Comparison of ENCODE assay signal across 21 mouse cellular contexts in genomic region chr10:39158306-39158705, GRCm38 (mm10). TPM values are rescaled to one million over a fixed set of nuclear protein-coding genes. Genes with fewer than 3 reads are reported as not detected.
DNase-seq lines count a peak whose midpoint lies in the region; ATAC-seq and TF ChIP-seq lines count a peak whose summit lies in the region.
"Had no signal": no experiment of that assay in that cellular context is flagged by ENCODE, and none has a peak within 500 bp of the region (broad histone marks: within the 10 kb centered on the region; RNA-seq: fewer than 3 reads in every experiment).

No protein-coding gene starts in this region.

- H3K4me3 ChIP-seq in heart, embryonic 12.5 days: no peak overlapping the region
- H3K4me3 ChIP-seq in lung, embryonic 15.5 days: no peak overlapping the region
- peak overlapping the region; percentile 23; the same call in 1 of the 2 replicates for H3K4me3 ChIP-seq in E14TG2a.4 (replicated peaks; ENCODE audit: low read length)
- H3K4me3 ChIP-seq: embryonic facial prominence, embryonic 12.5 days; erythroblast, embryonic 14.5 days; hindbrain, embryonic 10.5 days; limb, embryonic 13.5 days; neural tube, embryonic 12.5 days had no signal

- H3K9me3 ChIP-seq in heart, embryonic 12.5 days (replicated peaks): no peaks in the 10 kb centered on the region
- no peaks in the 10 kb centered on the region for H3K9me3 ChIP-seq in lung, embryonic 15.5 days
- H3K9me3 ChIP-seq in E14TG2a.4 (ENCODE audit: low read length): no peaks in the 10 kb centered on the region
- H3K9me3 ChIP-seq: embryonic facial prominence, embryonic 12.5 days; hindbrain, embryonic 10.5 days; limb, embryonic 13.5 days; neural tube, embryonic 12.5 days had no signal

- H3K27ac ChIP-seq in heart, embryonic 12.5 days (ENCODE audit: poor library complexity, severe bottlenecking): no peak overlapping the region
- H3K27ac ChIP-seq in lung, embryonic 15.5 days: no peak overlapping the region
- H3K27ac ChIP-seq: embryonic facial prominence, embryonic 12.5 days; hindbrain, embryonic 10.5 days; limb, embryonic 13.5 days; neural tube, embryonic 12.5 days had no signal

- peak; percentile 80 for DNase-seq in heart, adult 11 months
- DNase-seq in lung, adult 18-20 months: no peak
- no peak for DNase-seq in cerebellum, adult 11 months
- DNase-seq: adrenal gland, adult 8-10 months; cerebellum, adult 9-11 months; gastrocnemius, postnatal 25 days; kidney, adult 9 months; lung, adult 2 months; lung, postnatal 36 days had no signal

- WGBS in heart, embryonic 12.5 days: 48% methylated on average over 12 of the region's 12 CpGs
- WGBS in lung, embryonic 15.5 days: 53% methylated on average over 12 of the region's 12 CpGs

- H3K4me2 ChIP-seq in heart, embryonic 12.5 days: no peak overlapping the region
- H3K4me2 ChIP-seq in lung, embryonic 15.5 days: no peak overlapping the region
- H3K4me2 ChIP-seq: embryonic facial prominence, embryonic 12.5 days; limb, embryonic 13.5 days; midbrain, embryonic 11.5 days; neural tube, embryonic 12.5 days had no signal

- no peak for ATAC-seq in heart, embryonic 12.5 days (ENCODE audit: insufficient number of reproducible peaks, low FRiP score)
- 0 out of 2 replicates have a peak, but pooled peaks have one; percentile 43 for ATAC-seq in lung, embryonic 15.5 days (ENCODE audit: borderline replicate concordance, extremely low read depth, low FRiP score, low TSS enrichment)
- peak; percentile 32; the same call in 1 of the 2 replicates for ATAC-seq in megakaryocyte progenitor cell, adult 5-6 weeks (replicated peaks; ENCODE audit: poor library complexity)
- ATAC-seq: forebrain, embryonic 14.5 days had no signal

- H3K36me3 ChIP-seq in heart, embryonic 12.5 days: no peaks in the 10 kb centered on the region
- H3K36me3 ChIP-seq in lung, embryonic 15.5 days: no peaks in the 10 kb centered on the region
- no peaks in the 10 kb centered on the region for H3K36me3 ChIP-seq in E14TG2a.4 (ENCODE audit: insufficient read depth, low read length)
- H3K36me3 ChIP-seq: embryonic facial prominence, embryonic 12.5 days; neural tube, embryonic 12.5 days had no signal

- H3K9ac ChIP-seq in heart, embryonic 12.5 days: no peak overlapping the region
- no peak overlapping the region for H3K9ac ChIP-seq in lung, embryonic 15.5 days
- H3K9ac ChIP-seq: embryonic facial prominence, embryonic 12.5 days; limb, embryonic 13.5 days; neural tube, embryonic 12.5 days had no signal

- H3K4me1 ChIP-seq in heart, embryonic 12.5 days (replicated peaks): 0 out of 2 replicates have a peak, but pooled peaks cover 3% of the 10 kb centered on the region
- H3K4me1 ChIP-seq in lung, embryonic 15.5 days: peaks cover 8% of the 10 kb centered on the region
- peaks cover 34% of the 10 kb centered on the region for H3K4me1 ChIP-seq in E14TG2a.4 (replicated peaks; ENCODE audit: low read depth, low read length)
- H3K4me1 ChIP-seq: neural tube, embryonic 12.5 days had no signal

- no peaks in the 10 kb centered on the region for H3K27me3 ChIP-seq in heart, embryonic 12.5 days (replicated peaks)
- no peaks in the 10 kb centered on the region for H3K27me3 ChIP-seq in lung, embryonic 15.5 days
- no peaks in the 10 kb centered on the region for H3K27me3 ChIP-seq in E14TG2a.4 (ENCODE audit: insufficient read depth, low read length)
- H3K27me3 ChIP-seq: embryonic facial prominence, embryonic 12.5 days; limb, embryonic 13.5 days; neural tube, embryonic 12.5 days had no signal

- peak; percentile 35 for TF ChIP-seq CTCF in E14TG2a.4 (conservative IDR thresholded peaks at IDR 0.05; ENCODE audit: low read length)

RNA-seq across cellular contexts. Expression of gene Ccn6, which starts 5.3 kb away (rescaled TPM):
- polyA plus RNA-seq in heart, embryonic 12.5 days (2016; fragmentation: Nextera tagmentation; extraction: Ambion mirVana): not detected in 2 replicates
- polyA plus RNA-seq in lung, embryonic 15.5 days (2015; fragmentation: Nextera tagmentation; extraction: Ambion mirVana): 0.21 and 0.40 TPM in 2 replicates
- not detected in 2 replicates for total RNA-seq in megakaryocyte progenitor cell, adult 5-6 weeks (2015)
- total RNA-seq in megakaryocyte progenitor cell, adult 5-6 weeks (2017): not detected in 2 replicates
- total RNA-seq: gastrocnemius, postnatal 25 days had no signal
- polyA plus RNA-seq: erythroblast, embryonic 14.5 days; heart, postnatal 0 days had no signal

RNA-seq across cellular contexts. Expression of gene Tube1, which starts 24.5 kb away (rescaled TPM):
- 11.0 and 13.5 TPM in 2 replicates for polyA plus RNA-seq in heart, embryonic 12.5 days (2016; fragmentation: Nextera tagmentation; extraction: Ambion mirVana)
- 18.8 and 20.2 TPM in 2 replicates for polyA plus RNA-seq in lung, embryonic 15.5 days (2015; fragmentation: Nextera tagmentation; extraction: Ambion mirVana)
- 10.8 and 15.2 TPM in 2 replicates for total RNA-seq in megakaryocyte progenitor cell, adult 5-6 weeks (2015)
- total RNA-seq in megakaryocyte progenitor cell, adult 5-6 weeks (2017): 14.1 and 19.2 TPM in 2 replicates

RNA-seq across cellular contexts. Expression of gene Fam229b, which starts 24.6 kb away (rescaled TPM):
- 7.3 and 10.8 TPM in 2 replicates for polyA plus RNA-seq in heart, embryonic 12.5 days (2016; fragmentation: Nextera tagmentation; extraction: Ambion mirVana)
- 10.4 and 12.0 TPM in 2 replicates for polyA plus RNA-seq in lung, embryonic 15.5 days (2015; fragmentation: Nextera tagmentation; extraction: Ambion mirVana)
- total RNA-seq in megakaryocyte progenitor cell, adult 5-6 weeks (2015): 0.83 and 3.3 TPM in 2 replicates
- total RNA-seq in megakaryocyte progenitor cell, adult 5-6 weeks (2017): 1.8 TPM in 1 of 2 replicates, not detected in the other
- polyA plus RNA-seq: erythroblast, embryonic 14.5 days had no signal
